11 mouse cellular contexts compared by ENCODE assay signal in genomic region chr1:72014580-72014979, GRCm38 (mm10).
DNase-seq lines count a peak whose midpoint lies in the region; ATAC-seq lines count a peak whose summit lies in the region.
"Had no signal": no experiment of that assay in that cellular context is flagged by ENCODE, and none has a peak within 500 bp of the region (broad histone marks: within the 10 kb centered on the region; RNA-seq: fewer than 3 reads in every experiment).

No protein-coding gene starts in this region.

- 8% methylated on average over 2 of the region's 2 CpGs for WGBS in lung, embryonic 16.5 days

- peak; percentile 29 for DNase-seq in adrenal gland, postnatal 14 days
- no peak for DNase-seq in adrenal gland, postnatal 10 days
- DNase-seq in heart, adult 9 months (ENCODE audit: low spot score in 2 of 2), result peak; percentile 35 to 70
- DNase-seq in kidney, adult 11 months, result peak; percentile 36
- no peak for DNase-seq in MN1 (ENCODE audit: low spot score)
- DNase-seq in layer of hippocampus, adult 9-11 months, result no peak

- no peaks in the 10 kb centered on the region for H3K36me3 ChIP-seq in lung, embryonic 16.5 days (ENCODE audit: control insufficient read depth, insufficient read depth, low read length)
- H3K36me3 ChIP-seq: forebrain, embryonic 12.5 days; hindbrain, embryonic 13.5 days had no signal

- peak; percentile 78 for ATAC-seq in lung, embryonic 16.5 days (ENCODE audit: low read depth)
- ATAC-seq in monocyte, adult 5-6 weeks (replicated peaks; ENCODE audit: insufficient number of reproducible peaks, low FRiP score, low TSS enrichment, poor library complexity, severe bottlenecking), result no peak

- H3K4me2 ChIP-seq in lung, embryonic 16.5 days (ENCODE audit: low read depth, low read length), result no peak overlapping the region
- H3K4me2 ChIP-seq: forebrain, embryonic 12.5 days; hindbrain, embryonic 13.5 days had no signal

- no peak overlapping the region for H3K9ac ChIP-seq in lung, embryonic 16.5 days (ENCODE audit: low read length)
- H3K9ac ChIP-seq: forebrain, embryonic 12.5 days; hindbrain, embryonic 13.5 days; liver, embryonic 14.5 days had no signal

- no peaks in the 10 kb centered on the region for H3K9me3 ChIP-seq in lung, embryonic 16.5 days (ENCODE audit: control insufficient read depth, low read length)
- H3K9me3 ChIP-seq: forebrain, embryonic 12.5 days; hindbrain, embryonic 13.5 days had no signal

- H3K4me1 ChIP-seq in lung, embryonic 16.5 days (replicated peaks; ENCODE audit: control insufficient read depth, insufficient read depth, low read length), result peaks cover 12% of the 10 kb centered on the region
- H3K4me1 ChIP-seq: forebrain, embryonic 12.5 days; hindbrain, embryonic 13.5 days had no signal

- no peak overlapping the region for H3K4me3 ChIP-seq in lung, embryonic 16.5 days (ENCODE audit: low read length)
- H3K4me3 ChIP-seq: forebrain, embryonic 12.5 days; hindbrain, embryonic 13.5 days had no signal

- no peak overlapping the region for H3K27ac ChIP-seq in lung, embryonic 16.5 days (ENCODE audit: low read length)
- H3K27ac ChIP-seq: forebrain, embryonic 12.5 days; hindbrain, embryonic 13.5 days; liver, embryonic 14.5 days had no signal

- no peaks in the 10 kb centered on the region for H3K27me3 ChIP-seq in lung, embryonic 16.5 days (ENCODE audit: control insufficient read depth, insufficient read depth, low read depth, low read length)
- H3K27me3 ChIP-seq: forebrain, embryonic 12.5 days; hindbrain, embryonic 13.5 days had no signal

Comparison
In these comparisons a context has a peak if more than half of its experiments do, and no peak if none do; other contexts are left out.
1. DNase-seq: peak in adrenal gland, postnatal 14 days (single experiment), heart, adult 9 months (2 of 2) and kidney, adult 11 months (single experiment); none in adrenal gland, postnatal 10 days (single experiment), MN1 (single experiment) and layer of hippocampus, adult 9-11 months (single experiment).